Mouse (Mus musculus) kidney, adult 2 months (tissue): ENCODE results near the gene Dph2.

Experiments used
- CTCF ChIP-seq: fragments of 200-500 bp; conservative IDR thresholded peaks from 2 replicates; pipeline ENCODE4 v1.5.1; 2011; ENCODE audit warnings: low read depth, mild to moderate bottlenecking, control low read depth, low read length, moderate library complexity, mixed read lengths; ENCODE audit not compliant: insufficient read depth, insufficient read length
- POLR2A ChIP-seq: fragments of 200-500 bp; IDR thresholded peaks from one replicate; pipeline ENCODE4 v1.6.1; 2011; ENCODE audit warnings: low read depth, low read length, control low read depth

DNA sequence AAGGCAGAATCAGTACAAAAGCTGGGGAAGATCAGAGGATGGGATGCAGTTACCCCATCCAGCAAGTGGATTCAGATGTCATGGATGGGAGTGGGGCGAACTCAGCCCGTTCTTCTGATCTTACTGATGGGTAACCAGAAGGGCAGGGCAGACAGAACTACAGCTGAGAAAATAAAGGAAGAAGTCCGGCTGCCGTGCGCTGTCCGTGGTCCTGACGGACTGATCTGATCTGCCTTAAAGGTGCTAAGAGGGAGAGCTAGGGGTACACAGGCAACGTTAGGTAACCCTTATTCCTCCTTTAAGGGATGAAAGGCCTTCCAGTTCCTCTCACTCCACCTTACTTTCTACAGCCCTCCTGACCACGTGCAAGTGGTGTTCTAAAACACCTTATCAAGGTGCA lies 1.5 kb upstream of the Dph2 start:
- no peak for TF ChIP-seq CTCF
- no peak for TF ChIP-seq POLR2A
